Mouse (Mus musculus): ENCODE measurements at regions not wholly inside any gene's neighbourhood (a gene's known extent, or its start where the extent isn't known, plus 50 kb on each side); places are given as distances from the start of the nearest gene placed in this dataset.

GRCm38 (mm10) chr16:47289730-47290129, 791.4 kb upstream of the Nectin3 start:
- ATAC-seq, result no peak
- no peaks in the 10 kb centered on the region for H3K9me3 ChIP-seq (replicated peaks; ENCODE audit: control insufficient read depth, low read length, poor library complexity, severe bottlenecking)
- H3K4me3 ChIP-seq (ENCODE audit: low read depth, low read length), result no peak overlapping the region
- no peak overlapping the region for H3K27ac ChIP-seq (ENCODE audit: low read length)
- H3K9ac ChIP-seq (ENCODE audit: low read depth, low read length), result no peak overlapping the region
- no peaks in the 10 kb centered on the region for H3K36me3 ChIP-seq (ENCODE audit: control insufficient read depth, insufficient read depth, low read length)
- no peaks in the 10 kb centered on the region for H3K27me3 ChIP-seq (ENCODE audit: control insufficient read depth, insufficient read depth, low read depth, low read length)
- H3K4me1 ChIP-seq (ENCODE audit: control insufficient read depth, insufficient read depth, low read length), result no peaks in the 10 kb centered on the region
- H3K4me2 ChIP-seq (ENCODE audit: low read length), result no peak overlapping the region

GRCm38 (mm10) chr16:47266744-47267686, 768.7 kb upstream of the Nectin3 start:
- peak; percentile 68 for ATAC-seq
- Histone ChIP-seq H3K4me2 (ENCODE audit: low read length) (no peak overlapping the region), H3K9me3 (replicated peaks; ENCODE audit: control insufficient read depth, low read length, poor library complexity, severe bottlenecking) (no peaks in the 10 kb centered on the region), H3K36me3 (ENCODE audit: control insufficient read depth, insufficient read depth, low read length) (no peaks in the 10 kb centered on the region), H3K27ac (ENCODE audit: low read length) (no peak overlapping the region), H3K27me3 (ENCODE audit: control insufficient read depth, insufficient read depth, low read depth, low read length) (no peaks in the 10 kb centered on the region), H3K4me1 (ENCODE audit: control insufficient read depth, insufficient read depth, low read length) (no peaks in the 10 kb centered on the region), H3K4me3 (ENCODE audit: low read depth, low read length) (no peak overlapping the region), H3K9ac (ENCODE audit: low read depth, low read length) (no peak overlapping the region)
- WGBS, result 56% methylated on average over 8 of the region's 8 CpGs
